8 mouse cellular contexts compared by ENCODE assay signal in genomic region chr8:125897868-125898788, GRCm38 (mm10). TPM values are rescaled to one million over a fixed set of nuclear protein-coding genes. Genes with fewer than 3 reads are reported as not detected.
DNase-seq lines count a peak whose midpoint lies in the region; ATAC-seq and TF ChIP-seq lines count a peak whose summit lies in the region.

Pcnx2 (minus strand) TSS chr8:125898317.

- ATAC-seq in lung, embryonic 15.5 days (ENCODE audit: borderline replicate concordance, extremely low read depth, low FRiP score, low TSS enrichment): peak; percentile 31; the same call in 1 of the 2 replicates
- peak; percentile 9; the same call in 1 of the 2 replicates for ATAC-seq in common myeloid progenitor, adult 5-6 weeks (replicated peaks; ENCODE audit: low read depth, poor library complexity, severe bottlenecking)
- peak; percentile 92 for ATAC-seq in hindbrain, embryonic 16.5 days
- ATAC-seq in limb, embryonic 14.5 days (ENCODE audit: low FRiP score, low read depth): no peak

- no peaks in the 10 kb centered on the region for H3K9me3 ChIP-seq in lung, embryonic 15.5 days
- no peaks in the 10 kb centered on the region for H3K9me3 ChIP-seq in hindbrain, embryonic 16.5 days (ENCODE audit: control insufficient read depth, low read length)
- no peaks in the 10 kb centered on the region for H3K9me3 ChIP-seq in limb, embryonic 14.5 days (ENCODE audit: control insufficient read depth, low read length)

- no peak within 1 kb of the TSS for H3K9ac ChIP-seq in lung, embryonic 15.5 days
- peak within 1 kb of the TSS; percentile 85 for H3K9ac ChIP-seq in hindbrain, embryonic 16.5 days (ENCODE audit: low read depth, low read length)
- H3K9ac ChIP-seq in limb, embryonic 14.5 days (ENCODE audit: low read depth, low read length, severe bottlenecking): no peak within 1 kb of the TSS; the same call in 1 of the 2 replicates

- H3K27ac ChIP-seq in lung, embryonic 15.5 days: no peak within 1 kb of the TSS
- H3K27ac ChIP-seq in hindbrain, embryonic 16.5 days (ENCODE audit: low read depth, low read length): peak within 1 kb of the TSS; percentile 81
- no peak within 1 kb of the TSS for H3K27ac ChIP-seq in limb, embryonic 14.5 days (replicated peaks; ENCODE audit: low read depth, low read length)

- no peak for DNase-seq in lung, postnatal 10 days
- DNase-seq in limb, embryonic 14.5 days (ENCODE audit: low spot score): no peak
- DNase-seq in right cerebral cortex, postnatal 4 days: peak; percentile 69
- no peak for DNase-seq in adrenal gland, postnatal 10 days
- DNase-seq in spleen, postnatal 36 days (ENCODE audit: low spot score in 2 of 2): no peak

- H3K4me1 ChIP-seq in lung, embryonic 15.5 days: peaks cover 13% of the 10 kb centered on the region
- H3K4me1 ChIP-seq in hindbrain, embryonic 16.5 days (ENCODE audit: control insufficient read depth, insufficient read depth, low read depth, low read length): peaks cover 9% of the 10 kb centered on the region
- no peaks in the 10 kb centered on the region for H3K4me1 ChIP-seq in limb, embryonic 14.5 days (ENCODE audit: control insufficient read depth, insufficient read depth, low read length)

- peak within 1 kb of the TSS; percentile 19 for H3K4me3 ChIP-seq in lung, embryonic 15.5 days
- H3K4me3 ChIP-seq in hindbrain, embryonic 16.5 days (ENCODE audit: low read length): peak within 1 kb of the TSS; percentile 79
- H3K4me3 ChIP-seq in limb, embryonic 14.5 days (replicated peaks; ENCODE audit: low read length): peak within 1 kb of the TSS; percentile 14; the same call in 1 of the 2 replicates

- TF ChIP-seq POLR2A in limb, embryonic 14.5 days (IDR thresholded peaks at IDR 0.05; ENCODE audit: borderline replicate concordance, extremely low read depth, insufficient read depth, insufficient read length): no peak

- H3K27me3 ChIP-seq in lung, embryonic 15.5 days: peaks cover 29% of the 10 kb centered on the region
- H3K27me3 ChIP-seq in hindbrain, embryonic 16.5 days (replicated peaks; ENCODE audit: control insufficient read depth, insufficient read depth, low read length): no peaks in the 10 kb centered on the region
- peaks cover 21% of the 10 kb centered on the region for H3K27me3 ChIP-seq in limb, embryonic 14.5 days (ENCODE audit: control insufficient read depth, insufficient read depth, low read length)

- WGBS in lung, embryonic 15.5 days: 8% methylated on average over 44 of the region's 44 CpGs
- WGBS in hindbrain, embryonic 16.5 days: 5% methylated on average over 44 of the region's 44 CpGs
- WGBS in limb, embryonic 14.5 days: 7% methylated on average over 44 of the region's 44 CpGs

- peak within 1 kb of the TSS; percentile 49 for H3K4me2 ChIP-seq in lung, embryonic 15.5 days
- H3K4me2 ChIP-seq in hindbrain, embryonic 16.5 days (ENCODE audit: low read length): peak within 1 kb of the TSS; percentile 65
- H3K4me2 ChIP-seq in limb, embryonic 14.5 days (replicated peaks; ENCODE audit: low read depth, low read length, severe bottlenecking): peak within 1 kb of the TSS; percentile 30; the same call in 1 of the 2 replicates

- no peaks in the 10 kb centered on the region for H3K36me3 ChIP-seq in lung, embryonic 15.5 days
- no peaks in the 10 kb centered on the region for H3K36me3 ChIP-seq in hindbrain, embryonic 16.5 days (ENCODE audit: control insufficient read depth, insufficient read depth, low read length)
- H3K36me3 ChIP-seq in limb, embryonic 14.5 days (ENCODE audit: control insufficient read depth, insufficient read depth, low read length): no peaks in the 10 kb centered on the region

RNA-seq across cellular contexts. Expression of gene Pcnx2, which starts in this region (rescaled TPM):
- 0.24 and 0.36 TPM in 2 replicates for polyA plus RNA-seq in lung, embryonic 15.5 days (2015; fragmentation: Nextera tagmentation; extraction: Ambion mirVana)
- total RNA-seq in common myeloid progenitor, adult 5-6 weeks (2017): 0.15 TPM in 1 of 2 replicates, not detected in the other
- 4.1 and 5.9 TPM in 2 replicates for polyA plus RNA-seq in hindbrain, embryonic 16.5 days (2015; fragmentation: Nextera tagmentation; extraction: Ambion mirVana)
- polyA plus RNA-seq in limb, embryonic 14.5 days (2012; rRNA removed): 0.33 and 0.42 TPM in 2 replicates
- polyA plus RNA-seq in limb, embryonic 14.5 days (2014; fragmentation: Nextera tagmentation; extraction: Ambion mirVana): 0.15 and 0.39 TPM in 2 replicates
- total RNA-seq in adrenal gland, postnatal 10 days (2021): under 1 TPM; 0.45 to 0.97 TPM

Comparison
In these comparisons a context has a peak if more than half of its experiments do, and no peak if none do; other contexts are left out.
1. Peak in ATAC-seq, H3K4me3 ChIP-seq and H3K4me2 ChIP-seq in lung, embryonic 15.5 days; RNA of the gene not detected or under 1 TPM.
2. Peak in ATAC-seq in common myeloid progenitor, adult 5-6 weeks; RNA of the gene not detected or under 1 TPM.
3. H3K4me3 ChIP-seq: peak in every context shown above with its lines; median percentile 79 in hindbrain, embryonic 16.5 days; 19 in lung, embryonic 15.5 days; 14 in limb, embryonic 14.5 days.